Mouse (Mus musculus): Measurements from ENCODE around the gene Rnf123.

- no peak for TF ChIP-seq POLR2A (IDR thresholded peaks at IDR 0.05; ENCODE audit: insufficient read length, low read depth)
- TF ChIP-seq POLR2AphosphoS2 (IDR thresholded peaks at IDR 0.05; ENCODE audit: insufficient read length, low read depth): no peak
- no peak for TF ChIP-seq TCF12 (IDR thresholded peaks at IDR 0.05; ENCODE audit: insufficient read depth, poor library complexity, severe bottlenecking)
- no peak for TF ChIP-seq USF1 (IDR thresholded peaks at IDR 0.05; ENCODE audit: low read depth)
- no peak for TF ChIP-seq MAX (IDR thresholded peaks at IDR 0.05; ENCODE audit: low read depth)
- TF ChIP-seq MYOG (IDR thresholded peaks at IDR 0.05; ENCODE audit: control insufficient read depth in 1 of 3, insufficient read depth in 1 of 3, insufficient read length in 2 of 3, low read depth in 2 of 3): no peak
- TF ChIP-seq E2F4 (IDR thresholded peaks at IDR 0.05; ENCODE audit: insufficient read depth): no peak
- TF ChIP-seq REST (IDR thresholded peaks at IDR 0.05; ENCODE audit: insufficient read depth, insufficient read length): no peak
- no peak for TF ChIP-seq CEBPB (IDR thresholded peaks at IDR 0.05; ENCODE audit: insufficient read depth, poor library complexity, severe bottlenecking)
- TF ChIP-seq MYOD1 (IDR thresholded peaks at IDR 0.05; ENCODE audit: control insufficient read depth in 1 of 3, insufficient read length in 2 of 3, low read depth in 2 of 3): no peak
- TF ChIP-seq TCF3 (IDR thresholded peaks at IDR 0.05; ENCODE audit: insufficient read length, low read depth): no peak
- no peak for TF ChIP-seq SRF (IDR thresholded peaks at IDR 0.05; ENCODE audit: control insufficient read depth, insufficient read length, low read depth)
Measured at GRCm38 (mm10) chr9:108080168-108080567, 3.0 kb downstream of the Rnf123 start, which contains the start of gene Mst1.

Measured in myocyte (in vitro differentiated cells).